Mouse (Mus musculus): ENCODE measurements around the gene D430041D05Rik. TPM values are rescaled to one million over a fixed set of nuclear protein-coding genes. Genes with fewer than 3 reads are reported as not detected.
A peak's percentile ranks its signal among the peaks of the same experiment; 100 is the strongest.
"Not testable (repeated sequence)": the region's sequence is repeated elsewhere in the genome, so short reads cannot be mapped to it uniquely, and the experiment has no call there.

D430041D05Rik gene
- polyA plus RNA-seq, 1 experiment from 2014 or later: not detected

GRCm38 (mm10) chr2:104121681-104122504 lies 288.9 kb downstream of the D430041D05Rik start:
- H3K27me3 ChIP-seq: no peaks in the 10 kb centered on the region
- ChIA-PET POLR2A (no interaction called here), CTCF (interaction anchor here (1.0 to 1.2 kb wide), 5 partner anchors 8 to 87 kb away, joined by 3 read pairs; no protein-coding TSS in a partner anchor)
- no peak for TF ChIP-seq CTCF (IDR thresholded peaks at IDR 0.05)
- DNase-seq (ENCODE audit: low read depth, low spot score) (no peak), ATAC-seq (no peak)
- in situ Hi-C loops (cut with MboI; ENCODE audit: low pct_unique_long_range_greater_than_20kb): loop anchor here (10.0 kb wide), 1 partner anchor 87 kb away; no protein-coding TSS in a partner anchor

GRCm38 (mm10) chr2:104120312-104120711 lies 290.5 kb downstream of the D430041D05Rik start:
- no peak for ATAC-seq
- no peak for TF ChIP-seq CTCF (IDR thresholded peaks at IDR 0.05)
- in situ Hi-C loops (cut with MboI; ENCODE audit: low pct_unique_long_range_greater_than_20kb): loop anchor here (10.0 kb wide), 1 partner anchor 86 kb away; no protein-coding TSS in a partner anchor
- CTCF ChIA-PET: no interaction called here
- no peaks in the 10 kb centered on the region for H3K27me3 ChIP-seq
- POLR2A ChIA-PET: no interaction called here
- DNase-seq (ENCODE audit: low read depth, low spot score): no peak

GRCm38 (mm10) chr2:104119097-104119496 lies 291.7 kb downstream of the D430041D05Rik start:
- ATAC-seq (no peak), DNase-seq (ENCODE audit: low read depth, low spot score) (no peak)
- in situ Hi-C loops (cut with MboI; ENCODE audit: low pct_unique_long_range_greater_than_20kb): no loop called here
- POLR2A ChIA-PET: no interaction called here
- H3K27me3 ChIP-seq: no peaks in the 10 kb centered on the region
- no peak for TF ChIP-seq CTCF (IDR thresholded peaks at IDR 0.05)
- CTCF ChIA-PET: interaction anchor here (1.3 to 1.7 kb wide), 3 partner anchors 10 to 14 kb away, joined by 3 to 5 read pairs (median 3); no protein-coding TSS in a partner anchor

DNA sequence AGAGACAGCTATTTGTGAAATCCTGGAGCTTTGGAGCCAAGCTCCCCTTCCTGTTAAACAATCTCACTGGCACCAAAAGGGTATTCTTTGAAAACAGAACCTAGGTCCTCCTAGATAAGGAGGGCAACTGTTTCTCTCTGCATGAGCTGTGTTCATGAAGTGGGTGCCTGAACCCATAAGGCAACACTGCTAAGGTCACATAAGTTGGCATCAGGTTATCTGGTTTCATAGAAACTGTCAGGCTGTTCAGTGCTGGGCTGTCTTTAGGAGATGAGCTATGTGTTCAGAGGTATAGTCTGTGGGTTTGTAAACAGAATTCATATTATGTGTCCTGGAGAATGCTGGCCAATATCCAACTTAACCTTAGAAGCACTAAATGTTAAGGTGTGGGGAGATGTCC lies 293.6 kb downstream of the D430041D05Rik start:
- in situ Hi-C loops (cut with MboI; ENCODE audit: low pct_unique_long_range_greater_than_20kb); CTCF ChIA-PET: not testable (repeated sequence)

GRCm38 (mm10) chr2:104114898-104115297 lies 295.9 kb downstream of the D430041D05Rik start:
- ChIA-PET POLR2A (no interaction called here), CTCF (no interaction called here)
- ATAC-seq (no peak), DNase-seq (ENCODE audit: low read depth, low spot score) (no peak)
- no peaks in the 10 kb centered on the region for H3K27me3 ChIP-seq
- in situ Hi-C loops (cut with MboI; ENCODE audit: low pct_unique_long_range_greater_than_20kb): no loop called here
- no peak for TF ChIP-seq CTCF (IDR thresholded peaks at IDR 0.05)

More for the DNA sequence above, 293.6 kb downstream of the D430041D05Rik start:
- H3K27me3 ChIP-seq; POLR2A ChIA-PET; ATAC-seq; DNase-seq (ENCODE audit: low read depth, low spot score): not testable (repeated sequence)

GRCm38 (mm10) chr2:104113563-104113962 lies 297.2 kb downstream of the D430041D05Rik start:
- POLR2A ChIA-PET; H3K27me3 ChIP-seq; DNase-seq (ENCODE audit: low read depth, low spot score); CTCF ChIA-PET; in situ Hi-C loops (cut with MboI; ENCODE audit: low pct_unique_long_range_greater_than_20kb); ATAC-seq: not testable (repeated sequence)

- DNase-seq (ENCODE audit: low read depth, low spot score); H3K27me3 ChIP-seq: not testable (repeated sequence)
Observed at GRCm38 (mm10) chr2:104111170-104111797, 299.5 kb downstream of the D430041D05Rik start.

DNA sequence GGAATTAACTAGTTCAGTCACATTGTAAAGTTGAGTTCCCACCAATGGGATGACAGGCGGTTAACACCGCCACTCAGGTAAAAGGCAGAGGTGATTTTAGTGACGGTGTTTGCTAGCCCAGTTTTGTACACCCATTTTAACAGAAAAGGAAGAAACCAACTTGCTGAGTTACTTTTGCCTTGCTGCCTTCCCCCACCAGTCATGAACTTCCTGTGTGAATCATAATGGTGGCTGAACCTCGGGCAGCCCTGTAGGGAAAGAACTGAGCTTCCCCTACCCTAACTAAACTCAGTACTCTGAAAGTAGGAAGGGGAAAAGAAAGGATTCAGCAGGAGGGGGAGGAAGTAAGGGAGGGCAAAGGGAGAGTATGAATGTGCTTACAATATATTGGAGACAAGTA lies 300.8 kb downstream of the D430041D05Rik start:
- CTCF ChIA-PET: no interaction called here
- POLR2A ChIA-PET: no interaction called here
- in situ Hi-C loops (cut with MboI; ENCODE audit: low pct_unique_long_range_greater_than_20kb): no loop called here
- ATAC-seq (no peak), DNase-seq (ENCODE audit: low read depth, low spot score) (no peak)
- no peak for TF ChIP-seq CTCF (IDR thresholded peaks at IDR 0.05)
- H3K27me3 ChIP-seq: no peaks in the 10 kb centered on the region

More at GRCm38 (mm10) chr2:104111170-104111797, 299.5 kb downstream of the D430041D05Rik start:
- POLR2A ChIA-PET; ATAC-seq; CTCF ChIA-PET; in situ Hi-C loops (cut with MboI; ENCODE audit: low pct_unique_long_range_greater_than_20kb): not testable (repeated sequence)

- ChIA-PET CTCF (no interaction called here), POLR2A (no interaction called here)
- in situ Hi-C loops (cut with MboI; ENCODE audit: low pct_unique_long_range_greater_than_20kb): no loop called here
- TF ChIP-seq CTCF (IDR thresholded peaks at IDR 0.05): no peak
- no peak for ATAC-seq
- no peak for DNase-seq (ENCODE audit: low read depth, low spot score)
- no peaks in the 10 kb centered on the region for H3K27me3 ChIP-seq
Observed at GRCm38 (mm10) chr2:104109528-104109927, 301.3 kb downstream of the D430041D05Rik start.

DNA sequence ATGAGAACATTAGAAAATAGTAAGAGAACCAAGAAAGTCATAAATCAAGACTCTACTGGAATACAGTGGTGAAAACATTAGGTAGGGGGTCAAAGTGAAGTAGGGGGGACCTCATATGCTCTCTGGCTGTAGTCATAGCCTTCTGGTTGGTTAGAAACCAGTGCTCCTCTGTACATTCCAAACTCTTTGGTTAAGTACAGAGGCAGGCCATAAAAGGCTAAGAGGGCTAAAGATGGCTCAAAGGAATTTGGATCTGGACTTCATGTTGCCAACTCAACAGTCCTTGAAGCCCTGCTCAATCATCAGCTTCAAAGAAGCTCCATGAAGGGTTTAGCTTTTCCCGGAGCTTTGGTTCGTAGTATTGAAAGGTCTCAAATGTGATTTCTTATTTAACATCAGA lies 301.8 kb downstream of the D430041D05Rik start:
- CTCF ChIA-PET; DNase-seq (ENCODE audit: low read depth, low spot score); in situ Hi-C loops (cut with MboI; ENCODE audit: low pct_unique_long_range_greater_than_20kb); H3K27me3 ChIP-seq; POLR2A ChIA-PET: not testable (repeated sequence)
- peak; percentile 65 for ATAC-seq

DNA sequence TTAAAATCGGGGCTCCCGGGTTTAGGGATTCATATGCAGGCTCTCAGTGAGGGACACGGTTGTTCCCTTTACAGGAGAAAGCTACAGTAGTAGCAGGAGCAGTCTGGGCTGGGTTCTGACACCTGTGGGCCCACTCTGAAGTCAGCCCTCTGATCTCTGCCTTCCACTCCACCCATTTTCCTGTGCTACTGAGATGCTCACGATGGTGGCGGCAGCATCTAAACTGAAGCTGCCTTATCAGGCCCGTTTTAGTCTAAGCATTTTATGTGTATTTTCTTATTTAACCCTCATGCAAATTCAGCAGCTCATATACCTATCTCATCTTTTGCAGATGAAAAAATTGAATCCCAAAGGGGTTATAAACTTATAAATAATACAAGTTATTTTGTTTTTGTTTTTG lies 306.0 kb downstream of the D430041D05Rik start:
- H3K27me3 ChIP-seq: no peaks in the 10 kb centered on the region
- ChIA-PET CTCF (interaction anchor here (1.3 to 1.5 kb wide), 2 partner anchors 14 to 18 kb away, joined by 3 to 5 read pairs; partner anchors contain the start of gene A930018P22Rik), POLR2A (no interaction called here)
- ATAC-seq (no peak), DNase-seq (ENCODE audit: low read depth, low spot score) (no peak)
- no peak for TF ChIP-seq CTCF (IDR thresholded peaks at IDR 0.05)
- in situ Hi-C loops (cut with MboI; ENCODE audit: low pct_unique_long_range_greater_than_20kb): no loop called here
